Mouse (Mus musculus): ENCODE data around the gene Llgl2. TPM values are rescaled to one million over a fixed set of nuclear protein-coding genes. Genes with fewer than 3 reads are reported as not detected.

The Llgl2 gene
- polyA plus RNA-seq, 1 experiment from 2014 or later = 7.5 TPM

Small RNA genes within 50 kb of the gene (microRNA-seq; reads per million reads assigned to microRNA genes)
- not detected for gene Mir5621

Other genes with a start within 250 kb of the Llgl2 start
- gene Mrps7, start 220.1 kb upstream of the Llgl2 start, polyA plus RNA-seq (2016; fragmentation: Nextera tagmentation; extraction: Ambion mirVana) = 106 TPM in 2 replicates
- gene Gga3, start 220.0 kb upstream of the Llgl2 start, polyA plus RNA-seq (2016; fragmentation: Nextera tagmentation; extraction: Ambion mirVana) = 29.6 and 35.0 TPM in 2 replicates
- gene Mif4gd, start 211.1 kb upstream of the Llgl2 start, polyA plus RNA-seq (2016; fragmentation: Nextera tagmentation; extraction: Ambion mirVana) = 20.3 and 23.8 TPM in 2 replicates
- gene Slc25a19, start 195.8 kb upstream of the Llgl2 start, polyA plus RNA-seq (2016; fragmentation: Nextera tagmentation; extraction: Ambion mirVana) = 25.6 and 26.2 TPM in 2 replicates
- 74.4 and 79.6 TPM in 2 replicates for gene Grb2, start 115.5 kb upstream of the Llgl2 start, polyA plus RNA-seq (2016; fragmentation: Nextera tagmentation; extraction: Ambion mirVana)
- 36.8 and 38.1 TPM in 2 replicates for gene Tmem94, start 58.6 kb upstream of the Llgl2 start, polyA plus RNA-seq (2016; fragmentation: Nextera tagmentation; extraction: Ambion mirVana)
- 18.3 and 19.2 TPM in 2 replicates for gene Caskin2, start 10.4 kb upstream of the Llgl2 start, polyA plus RNA-seq (2016; fragmentation: Nextera tagmentation; extraction: Ambion mirVana)
- gene Tsen54, start 9.3 kb upstream of the Llgl2 start, polyA plus RNA-seq (2016; fragmentation: Nextera tagmentation; extraction: Ambion mirVana) = 34.7 and 41.0 TPM in 2 replicates
- 0.06 and 0.11 TPM in 2 replicates for gene Myo15b, start 34.4 kb downstream of the Llgl2 start, polyA plus RNA-seq (2016; fragmentation: Nextera tagmentation; extraction: Ambion mirVana)
- gene Smim5, start 75.9 kb downstream of the Llgl2 start, polyA plus RNA-seq (2016; fragmentation: Nextera tagmentation; extraction: Ambion mirVana) = 1.2 and 2.4 TPM in 2 replicates
- 0.83 and 1.7 TPM in 2 replicates for gene Smim6, start 88.0 kb downstream of the Llgl2 start, polyA plus RNA-seq (2016; fragmentation: Nextera tagmentation; extraction: Ambion mirVana)
- 50.3 and 52.2 TPM in 2 replicates for gene Sap30bp, start 109.2 kb downstream of the Llgl2 start, polyA plus RNA-seq (2016; fragmentation: Nextera tagmentation; extraction: Ambion mirVana)
- gene Recql5, start 109.4 kb downstream of the Llgl2 start, polyA plus RNA-seq (2016; fragmentation: Nextera tagmentation; extraction: Ambion mirVana) = 35.0 and 36.6 TPM in 2 replicates
- 0.47 and 0.63 TPM in 2 replicates for gene Itgb4, start 150.7 kb downstream of the Llgl2 start, polyA plus RNA-seq (2016; fragmentation: Nextera tagmentation; extraction: Ambion mirVana)
- gene Galk1, start 188.7 kb downstream of the Llgl2 start, polyA plus RNA-seq (2016; fragmentation: Nextera tagmentation; extraction: Ambion mirVana) = 223 and 224 TPM in 2 replicates
- 1,610 and 1,612 TPM in 2 replicates for gene H3f3b, start 203.9 kb downstream of the Llgl2 start, polyA plus RNA-seq (2016; fragmentation: Nextera tagmentation; extraction: Ambion mirVana)
- gene Unk, start 206.3 kb downstream of the Llgl2 start, polyA plus RNA-seq (2016; fragmentation: Nextera tagmentation; extraction: Ambion mirVana) = 48.4 and 48.9 TPM in 2 replicates